Mouse (Mus musculus): Measurements from ENCODE around the gene Pkmyt1. TPM values are rescaled to one million over a fixed set of nuclear protein-coding genes. Genes with fewer than 3 reads are reported as not detected.

Gene Pkmyt1
- polyA plus RNA-seq, 1 experiment = 11.5 TPM

DNA sequence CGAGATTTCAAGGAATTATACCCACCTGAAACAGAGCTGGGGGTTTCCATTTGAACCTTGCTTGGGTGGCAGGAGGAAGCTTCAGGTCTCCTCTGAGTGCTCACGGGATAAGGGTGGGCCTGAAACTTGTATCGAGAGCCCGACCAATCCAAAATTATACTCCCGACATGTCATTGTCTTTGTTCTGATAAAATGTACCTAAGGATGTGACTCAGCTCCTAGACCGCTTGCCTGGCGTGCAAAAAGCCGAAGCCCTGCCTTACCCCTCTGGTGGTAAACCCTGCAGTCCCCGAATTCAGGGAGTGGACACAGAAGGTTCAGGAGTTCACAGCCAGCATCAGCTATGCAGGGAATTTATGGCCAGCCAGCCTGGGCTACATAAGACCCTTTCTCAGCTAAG, 45.8 kb upstream of the Pkmyt1 start:
- Histone ChIP-seq H3K4me2 (ENCODE audit: low read depth) (no peak overlapping the region), H3K27me3 (ENCODE audit: control insufficient read depth, insufficient read depth, insufficient read length) (no peaks in the 10 kb centered on the region)
- no peak for TF ChIP-seq TCF3 (IDR thresholded peaks at IDR 0.05; ENCODE audit: insufficient read length, low read depth)
- TF ChIP-seq REST (IDR thresholded peaks at IDR 0.05; ENCODE audit: insufficient read depth, insufficient read length) = no peak
- TF ChIP-seq E2F4 (IDR thresholded peaks at IDR 0.05; ENCODE audit: insufficient read depth) = no peak
- TF ChIP-seq MAX (IDR thresholded peaks at IDR 0.05; ENCODE audit: low read depth) = no peak
- TF ChIP-seq CEBPB (IDR thresholded peaks at IDR 0.05; ENCODE audit: insufficient read depth, poor library complexity, severe bottlenecking) = no peak
- no peak for TF ChIP-seq POLR2A (IDR thresholded peaks at IDR 0.05; ENCODE audit: insufficient read length, low read depth)
- TF ChIP-seq MYOG (IDR thresholded peaks at IDR 0.05; ENCODE audit: control insufficient read depth in 1 of 3, insufficient read depth in 1 of 3, insufficient read length in 2 of 3, low read depth in 2 of 3) = no peak
- no peak for TF ChIP-seq SRF (IDR thresholded peaks at IDR 0.05; ENCODE audit: control insufficient read depth, insufficient read length, low read depth)
- TF ChIP-seq TCF12 (IDR thresholded peaks at IDR 0.05; ENCODE audit: insufficient read depth, poor library complexity, severe bottlenecking) = no peak
- no peak for TF ChIP-seq MYOD1 (IDR thresholded peaks at IDR 0.05; ENCODE audit: control insufficient read depth in 1 of 3, insufficient read length in 2 of 3, low read depth in 2 of 3)
- TF ChIP-seq USF1 (IDR thresholded peaks at IDR 0.05; ENCODE audit: low read depth) = no peak
- no peak for TF ChIP-seq POLR2AphosphoS2 (IDR thresholded peaks at IDR 0.05; ENCODE audit: insufficient read length, low read depth)

DNA sequence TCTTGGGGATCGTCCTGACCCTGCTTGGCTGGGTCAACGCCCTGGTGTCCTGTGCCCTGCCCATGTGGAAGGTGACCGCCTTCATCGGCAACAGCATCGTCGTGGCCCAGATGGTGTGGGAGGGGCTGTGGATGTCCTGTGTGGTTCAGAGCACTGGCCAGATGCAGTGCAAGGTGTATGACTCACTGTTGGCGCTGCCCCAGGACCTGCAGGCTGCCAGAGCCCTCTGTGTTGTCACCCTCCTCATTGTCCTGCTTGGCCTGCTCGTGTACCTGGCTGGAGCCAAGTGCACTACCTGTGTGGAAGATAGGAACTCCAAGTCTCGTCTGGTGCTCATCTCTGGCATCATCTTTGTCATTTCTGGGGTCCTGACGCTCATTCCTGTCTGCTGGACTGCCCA, 45.0 kb upstream of the Pkmyt1 start:
- no peaks in the 10 kb centered on the region for H3K27me3 ChIP-seq (ENCODE audit: control insufficient read depth, insufficient read depth, insufficient read length)

More for the DNA sequence above, 45.8 kb upstream of the Pkmyt1 start:
- Histone ChIP-seq H3K79me2 (ENCODE audit: control insufficient read depth, insufficient read depth) (peaks cover 3% of the 10 kb centered on the region), H3ac (ENCODE audit: control insufficient read depth, insufficient read length) (no peak overlapping the region), H3K36me3 (ENCODE audit: control insufficient read depth, insufficient read depth) (no peaks in the 10 kb centered on the region), H3K4me3 (no peak overlapping the region)

DNA sequence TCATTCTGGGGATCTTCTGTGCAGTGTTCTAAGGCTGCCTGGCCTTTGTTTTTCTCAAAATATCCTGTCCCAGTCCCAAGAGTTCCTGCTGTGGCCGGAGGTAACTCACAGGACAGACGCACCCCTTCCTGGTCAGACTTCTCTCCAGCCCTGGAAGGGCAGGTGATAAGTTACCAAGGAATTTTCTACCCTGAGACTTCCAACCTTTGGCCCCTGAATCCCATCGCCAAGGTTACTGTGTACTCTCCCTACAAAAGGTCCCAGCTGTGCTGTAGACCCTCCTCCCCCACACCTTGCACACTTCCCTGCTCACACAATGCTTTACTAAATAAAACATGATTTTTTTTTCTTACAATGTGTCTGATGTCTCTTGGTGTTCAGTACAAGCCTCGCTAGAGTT, 44.0 kb upstream of the Pkmyt1 start:
- Histone ChIP-seq H3K36me3 (ENCODE audit: control insufficient read depth, insufficient read depth) (no peaks in the 10 kb centered on the region), H3K79me2 (ENCODE audit: control insufficient read depth, insufficient read depth) (peaks cover under 1% of the 10 kb centered on the region), H3K4me3 (no peak overlapping the region), H3K4me2 (ENCODE audit: low read depth) (no peak overlapping the region), H3ac (ENCODE audit: control insufficient read depth, insufficient read length) (no peak overlapping the region), H3K27me3 (ENCODE audit: control insufficient read depth, insufficient read depth, insufficient read length) (no peaks in the 10 kb centered on the region)
- TF ChIP-seq SRF (IDR thresholded peaks at IDR 0.05; ENCODE audit: control insufficient read depth, insufficient read length, low read depth) (no peak), CEBPB (IDR thresholded peaks at IDR 0.05; ENCODE audit: insufficient read depth, poor library complexity, severe bottlenecking) (no peak), POLR2A (IDR thresholded peaks at IDR 0.05; ENCODE audit: insufficient read length, low read depth) (no peak), MAX (IDR thresholded peaks at IDR 0.05; ENCODE audit: low read depth) (no peak), REST (IDR thresholded peaks at IDR 0.05; ENCODE audit: insufficient read depth, insufficient read length) (no peak), MYOG (IDR thresholded peaks at IDR 0.05; ENCODE audit: control insufficient read depth in 1 of 3, insufficient read depth in 1 of 3, insufficient read length in 2 of 3, low read depth in 2 of 3) (no peak), POLR2AphosphoS2 (IDR thresholded peaks at IDR 0.05; ENCODE audit: insufficient read length, low read depth) (no peak), MYOD1 (IDR thresholded peaks at IDR 0.05; ENCODE audit: control insufficient read depth in 1 of 3, insufficient read length in 2 of 3, low read depth in 2 of 3) (no peak), USF1 (IDR thresholded peaks at IDR 0.05; ENCODE audit: low read depth) (no peak), TCF3 (IDR thresholded peaks at IDR 0.05; ENCODE audit: insufficient read length, low read depth) (no peak), E2F4 (IDR thresholded peaks at IDR 0.05; ENCODE audit: insufficient read depth) (no peak), TCF12 (IDR thresholded peaks at IDR 0.05; ENCODE audit: insufficient read depth, poor library complexity, severe bottlenecking) (no peak)

More for the DNA sequence above, 45.0 kb upstream of the Pkmyt1 start:
- Histone ChIP-seq H3K79me2 (ENCODE audit: control insufficient read depth, insufficient read depth) (peaks cover 3% of the 10 kb centered on the region), H3K4me2 (ENCODE audit: low read depth) (no peak overlapping the region), H3ac (ENCODE audit: control insufficient read depth, insufficient read length) (no peak overlapping the region), H3K36me3 (ENCODE audit: control insufficient read depth, insufficient read depth) (no peaks in the 10 kb centered on the region), H3K4me3 (no peak overlapping the region)
- TF ChIP-seq TCF3 (IDR thresholded peaks at IDR 0.05; ENCODE audit: insufficient read length, low read depth) (no peak), USF1 (IDR thresholded peaks at IDR 0.05; ENCODE audit: low read depth) (no peak), E2F4 (IDR thresholded peaks at IDR 0.05; ENCODE audit: insufficient read depth) (no peak), TCF12 (IDR thresholded peaks at IDR 0.05; ENCODE audit: insufficient read depth, poor library complexity, severe bottlenecking) (no peak), MYOD1 (IDR thresholded peaks at IDR 0.05; ENCODE audit: control insufficient read depth in 1 of 3, insufficient read length in 2 of 3, low read depth in 2 of 3) (no peak), MYOG (IDR thresholded peaks at IDR 0.05; ENCODE audit: control insufficient read depth in 1 of 3, insufficient read depth in 1 of 3, insufficient read length in 2 of 3, low read depth in 2 of 3) (no peak)

DNA sequence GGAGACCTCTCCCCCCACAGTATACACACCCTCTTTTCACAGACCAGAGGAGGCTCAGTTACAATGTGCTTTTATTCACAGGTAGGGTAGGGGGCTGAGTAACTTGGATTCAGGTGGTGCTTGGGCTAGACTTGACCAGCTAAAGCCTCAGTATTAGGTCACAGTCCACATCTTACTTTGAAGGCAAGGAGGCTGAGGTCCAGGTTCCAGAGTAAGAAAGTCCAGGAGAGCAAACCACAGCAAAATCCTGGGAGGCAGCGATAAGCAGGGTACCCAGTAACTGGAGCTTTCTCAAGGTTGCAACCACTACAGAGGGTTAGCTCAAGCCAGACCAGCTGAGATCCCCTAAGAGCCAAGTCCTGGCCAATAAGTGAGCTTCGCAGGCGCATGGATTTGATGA, 43.6 kb upstream of the Pkmyt1 start:
- Histone ChIP-seq H3ac (ENCODE audit: control insufficient read depth, insufficient read length) (no peak overlapping the region), H3K4me2 (ENCODE audit: low read depth) (no peak overlapping the region), H3K4me3 (no peak overlapping the region), H3K36me3 (ENCODE audit: control insufficient read depth, insufficient read depth) (no peaks in the 10 kb centered on the region), H3K79me2 (ENCODE audit: control insufficient read depth, insufficient read depth) (no peaks in the 10 kb centered on the region), H3K27me3 (ENCODE audit: control insufficient read depth, insufficient read depth, insufficient read length) (no peaks in the 10 kb centered on the region)
- TF ChIP-seq CEBPB (IDR thresholded peaks at IDR 0.05; ENCODE audit: insufficient read depth, poor library complexity, severe bottlenecking) = no peak
- TF ChIP-seq E2F4 (IDR thresholded peaks at IDR 0.05; ENCODE audit: insufficient read depth) = no peak
- TF ChIP-seq SRF (IDR thresholded peaks at IDR 0.05; ENCODE audit: control insufficient read depth, insufficient read length, low read depth) = no peak
- TF ChIP-seq TCF3 (IDR thresholded peaks at IDR 0.05; ENCODE audit: insufficient read length, low read depth) = no peak
- TF ChIP-seq REST (IDR thresholded peaks at IDR 0.05; ENCODE audit: insufficient read depth, insufficient read length) = no peak
- no peak for TF ChIP-seq MAX (IDR thresholded peaks at IDR 0.05; ENCODE audit: low read depth)
- TF ChIP-seq MYOD1 (IDR thresholded peaks at IDR 0.05; ENCODE audit: control insufficient read depth in 1 of 3, insufficient read length in 2 of 3, low read depth in 2 of 3) = no peak
- no peak for TF ChIP-seq POLR2A (IDR thresholded peaks at IDR 0.05; ENCODE audit: insufficient read length, low read depth)
- TF ChIP-seq POLR2AphosphoS2 (IDR thresholded peaks at IDR 0.05; ENCODE audit: insufficient read length, low read depth) = no peak
- no peak for TF ChIP-seq MYOG (IDR thresholded peaks at IDR 0.05; ENCODE audit: control insufficient read depth in 1 of 3, insufficient read depth in 1 of 3, insufficient read length in 2 of 3, low read depth in 2 of 3)
- no peak for TF ChIP-seq USF1 (IDR thresholded peaks at IDR 0.05; ENCODE audit: low read depth)
- no peak for TF ChIP-seq TCF12 (IDR thresholded peaks at IDR 0.05; ENCODE audit: insufficient read depth, poor library complexity, severe bottlenecking)

Data from myocyte (in vitro differentiated cells).